Mouse (Mus musculus) large intestine, adult 2 months (tissue): ENCODE measurements around the gene Pitpna. TPM values are rescaled to one million over a fixed set of nuclear protein-coding genes. Genes with fewer than 3 reads are reported as not detected.
A peak's percentile ranks its signal among the peaks of the same experiment; 100 is the strongest.
"Not testable (repeated sequence)": the region's sequence is repeated elsewhere in the genome, so short reads cannot be mapped to it uniquely, and the experiment has no call there.

ENCODE experiments used
- DNase-seq: peaks from one replicate; pipeline ENCODE4 v3.0.0-alpha.2; 2012; ENCODE audit warnings: low read depth, low spot score
- WGBS: fragments of 180-500 bp; shearing (Covaris S2); methylation state at CpG from one replicate; pipeline ENCODE4 v1.1.7; 2018; 5-methylcytosine and 5-hydroxymethylcytosine counted together
- polyA plus RNA-seq: library from polyadenylated mRNA; depleted of rRNA; stranded (reverse); fragments of >200 nt; gene quantifications from 2 replicates; pipeline ENCODE4 v1.2.3, GENCODE M21; 2012; rRNA removed

Pitpna gene
- 168 and 190 TPM in 2 replicates for polyA plus RNA-seq

GRCm38 (mm10) chr11:75587493-75588284 is at the start of gene Pitpna:
Gene Pitpna, plus strand, starts transcription at chr11:75588097.
- DNase-seq = peak; percentile 72
- 4% methylated on average over 49 of the region's 49 CpGs for WGBS

- 67% methylated on average over 9 of the region's 9 CpGs for WGBS
- DNase-seq = no peak
Measured at GRCm38 (mm10) chr11:75538184-75538969, 49.5 kb upstream of the Pitpna start.

- WGBS = 89% methylated on average over 13 of the region's 13 CpGs
- no peak for DNase-seq
Measured at GRCm38 (mm10) chr11:75538970-75539299, 49.0 kb upstream of the Pitpna start.

GRCm38 (mm10) chr11:75540209-75540608 is 47.7 kb upstream of the Pitpna start:
- WGBS = 83% methylated on average over 8 of the region's 8 CpGs
- DNase-seq = no peak

- no peak for DNase-seq
- 75% methylated on average over 19 of the region's 19 CpGs for WGBS
Measured at GRCm38 (mm10) chr11:75540710-75541581, 47.0 kb upstream of the Pitpna start.

- DNase-seq = no peak
- 87% methylated on average over 9 of the region's 9 CpGs for WGBS
Measured at GRCm38 (mm10) chr11:75544713-75545112, 43.2 kb upstream of the Pitpna start.

GRCm38 (mm10) chr11:75546057-75546456 is 41.8 kb upstream of the Pitpna start:
- DNase-seq = no peak
- WGBS = 87% methylated on average over 4 of the region's 4 CpGs

GRCm38 (mm10) chr11:75549658-75550111 is 38.2 kb upstream of the Pitpna start:
- WGBS = 48% methylated on average over 5 of the region's 5 CpGs
- DNase-seq = no peak

GRCm38 (mm10) chr11:75550200-75550946 is 37.5 kb upstream of the Pitpna start:
- WGBS = 55% methylated on average over 12 of the region's 12 CpGs

GRCm38 (mm10) chr11:75551321-75551720 is 36.6 kb upstream of the Pitpna start:
- no peak for DNase-seq
- WGBS = 82% methylated on average over 5 of the region's 5 CpGs

More at GRCm38 (mm10) chr11:75550200-75550946, 37.5 kb upstream of the Pitpna start:
- DNase-seq = no peak

GRCm38 (mm10) chr11:75551961-75552441 is 35.9 kb upstream of the Pitpna start:
- no peak for DNase-seq
- WGBS = 55% methylated on average over 9 of the region's 9 CpGs

GRCm38 (mm10) chr11:75552906-75553482 is 34.9 kb upstream of the Pitpna start:
- 61% methylated on average over 7 of the region's 7 CpGs for WGBS
- no peak for DNase-seq

GRCm38 (mm10) chr11:75556006-75556405 is 31.9 kb upstream of the Pitpna start:
- WGBS = 94% methylated on average over 6 of the region's 6 CpGs
- not testable (repeated sequence) for DNase-seq

- DNase-seq = no peak
- WGBS = 96% methylated on average over 6 of the region's 6 CpGs
Measured at GRCm38 (mm10) chr11:75557142-75557541, 30.8 kb upstream of the Pitpna start.

- DNase-seq = no peak
- 89% methylated on average over 1 of the region's 1 CpGs for WGBS
Measured at GRCm38 (mm10) chr11:75558101-75558500, 29.8 kb upstream of the Pitpna start.

GRCm38 (mm10) chr11:75559870-75560504 is 27.9 kb upstream of the Pitpna start:
- no peak for DNase-seq
- WGBS = 77% methylated on average over 8 of the region's 8 CpGs

GRCm38 (mm10) chr11:75560530-75561409 is 27.1 kb upstream of the Pitpna start:
- DNase-seq = peak; percentile 74
- 28% methylated on average over 14 of the region's 14 CpGs for WGBS
